Mouse (Mus musculus) left cerebral cortex, postnatal 4 days (tissue): Measurements from ENCODE around the gene Spc24. TPM values are rescaled to one million over a fixed set of nuclear protein-coding genes. Genes with fewer than 3 reads are reported as not detected.
A peak's percentile ranks its signal among the peaks of the same experiment; 100 is the strongest.
"Not testable (repeated sequence)": the region's sequence is repeated elsewhere in the genome, so short reads cannot be mapped to it uniquely, and the experiment has no call there.

Source experiments
- DNase-seq: peaks from one replicate; pipeline ENCODE4 v3.0.0-alpha.2; 2022
- intact Hi-C: fragments of 180-260 bp; cut with DNase I; formaldehyde crosslinking; loops from one replicate; pipeline ENCODE4 v1.15.1; 2025
- total RNA-seq, 2 experiments: library from RNA; stranded (reverse); gene quantifications; 2 replicates each; pipeline ENCODE4 v1.2.3; 2021

The Spc24 gene
- total RNA-seq, 2 experiments from 2014 or later = 4.9 to 5.9 TPM

DNA sequence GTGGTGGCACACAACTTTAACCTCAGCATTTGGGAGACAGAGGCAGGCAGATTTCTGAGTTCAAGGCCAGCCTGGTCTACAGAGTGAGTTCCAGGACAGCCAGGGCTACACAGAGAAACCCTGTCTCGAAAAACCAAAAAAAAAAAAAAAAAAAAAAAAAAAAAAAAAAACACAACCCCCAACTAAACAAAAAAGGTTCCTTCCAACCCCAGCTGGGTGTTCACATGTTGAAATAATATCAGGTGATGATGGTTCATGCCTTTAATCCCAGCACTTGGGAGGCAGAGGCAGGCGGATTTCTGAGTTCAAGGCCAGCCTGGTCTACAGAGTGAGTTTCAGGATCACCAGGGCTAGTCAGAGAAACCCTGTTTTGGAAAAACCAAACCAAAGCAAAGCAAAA is 26.2 kb upstream of the Spc24 start:
- DNase-seq, intact Hi-C loops: not testable (repeated sequence)

DNA sequence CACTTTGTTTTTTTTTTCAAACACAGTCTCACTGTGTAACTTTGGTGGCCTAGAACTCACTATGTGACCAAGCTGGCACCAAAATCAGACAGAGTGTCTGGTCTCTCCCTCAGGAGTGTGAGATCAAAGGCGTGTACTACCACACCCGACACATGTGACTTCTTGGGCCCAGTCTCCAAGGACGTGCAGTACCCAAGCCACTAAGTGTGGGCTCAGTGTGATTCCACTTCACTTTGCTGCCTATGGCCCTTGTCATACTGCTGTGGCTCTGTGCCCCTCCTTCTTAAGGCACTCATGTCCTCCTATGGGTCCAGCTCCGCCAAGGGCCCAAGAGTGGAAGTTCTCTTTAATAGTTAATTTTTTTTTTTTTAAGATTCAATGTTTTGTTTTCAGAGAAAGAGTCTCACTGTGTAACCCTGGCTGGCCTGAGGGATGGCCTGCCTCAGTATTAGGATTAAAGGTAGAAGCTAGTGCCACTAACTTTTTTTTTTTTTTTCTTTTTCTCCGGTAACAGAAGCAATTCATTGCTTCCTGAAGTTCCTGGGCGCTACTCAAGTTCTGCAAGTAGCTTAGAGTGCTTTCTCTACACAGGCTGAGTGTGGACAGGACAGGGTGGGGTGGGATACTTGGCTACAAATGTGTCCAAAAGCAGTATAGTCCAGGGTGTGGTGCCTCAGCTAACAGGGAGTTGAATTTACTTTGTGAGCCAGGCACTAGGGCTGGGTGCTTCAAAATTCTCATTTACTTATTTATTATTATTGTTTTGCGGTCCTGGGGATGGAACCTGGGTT is 24.6 kb upstream of the Spc24 start:
- no peak for DNase-seq
- intact Hi-C loops = no loop called here

DNA sequence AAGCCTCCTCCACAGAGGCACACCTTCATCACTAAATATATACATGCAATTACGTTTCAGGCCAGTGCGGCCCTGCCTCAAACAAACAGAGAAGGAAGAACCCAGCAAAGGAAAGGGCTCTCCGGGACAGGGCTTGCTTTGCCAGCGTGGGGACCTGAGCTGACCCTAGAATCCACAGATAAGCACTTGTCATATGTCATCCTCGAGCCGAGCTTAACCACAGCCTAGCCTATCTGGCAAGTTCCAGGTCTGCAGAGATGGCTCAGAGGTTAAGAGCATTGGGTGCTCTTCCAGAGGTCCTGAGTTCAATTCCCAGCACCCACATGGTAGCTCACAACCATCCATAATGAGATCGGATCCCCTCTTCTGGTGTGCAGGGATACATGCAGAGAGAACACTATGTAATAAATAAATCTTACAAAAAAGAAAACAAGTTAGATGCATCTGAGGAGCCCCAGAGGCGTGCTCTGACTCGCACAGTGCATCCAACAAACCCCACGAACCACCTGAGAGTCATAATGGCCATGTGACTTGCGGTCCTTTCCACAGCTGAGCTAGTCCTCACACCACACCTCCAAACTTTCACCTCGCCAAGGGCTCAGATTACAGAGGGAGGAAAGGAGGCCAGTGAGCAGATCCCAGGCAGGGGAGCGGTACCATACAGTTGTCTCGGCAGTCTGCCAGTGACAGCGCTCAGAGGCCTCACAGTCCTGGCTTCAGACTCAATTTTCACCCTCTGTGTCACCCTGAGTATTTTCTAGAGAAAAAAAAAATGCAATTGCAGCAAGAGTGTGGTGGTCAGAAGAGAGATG is 21.8 kb upstream of the Spc24 start:
- no peak for DNase-seq
- intact Hi-C loops = no loop called here

DNA sequence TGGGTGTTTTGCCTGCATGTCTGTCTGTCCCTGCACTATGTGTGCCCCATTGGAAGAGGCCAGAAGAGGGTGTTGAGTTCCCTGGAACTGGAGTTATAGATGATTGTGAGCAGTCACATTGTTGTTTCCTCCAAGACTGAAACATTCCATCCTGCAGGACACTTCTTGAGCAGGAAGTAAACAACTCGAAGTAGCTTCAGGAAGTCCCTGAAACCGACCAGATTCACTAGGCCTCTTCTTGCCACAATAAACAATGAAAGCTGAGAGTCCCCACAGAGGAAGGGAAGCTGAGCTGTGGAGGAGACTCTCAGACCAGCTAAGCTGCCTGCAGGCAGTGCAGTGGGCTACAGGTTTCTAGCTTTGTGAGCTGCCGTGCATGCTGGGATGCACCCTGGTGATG is 17.6 kb upstream of the Spc24 start:
- DNase-seq = no peak
- intact Hi-C loops = no loop called here

DNA sequence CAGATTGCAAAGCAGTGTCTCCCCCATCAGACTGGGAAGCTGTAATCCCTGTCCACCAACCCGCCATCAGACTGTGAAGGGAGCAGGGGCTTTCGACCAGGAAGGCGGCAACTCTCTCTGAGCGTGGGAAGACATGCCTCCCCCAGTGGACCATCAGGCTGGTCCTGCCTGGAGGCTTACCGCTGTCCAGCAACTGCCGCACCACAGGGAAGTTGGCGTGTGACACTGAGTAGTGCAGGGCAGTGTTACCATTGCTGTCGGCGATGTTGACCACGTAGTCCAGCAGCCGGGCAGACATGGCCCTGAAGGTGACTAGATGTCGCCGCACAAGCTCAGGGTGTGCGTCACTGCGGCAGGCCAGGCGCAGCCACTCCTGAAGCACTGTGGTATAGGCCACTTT is 14.2 kb upstream of the Spc24 start:
- intact Hi-C loops = no loop called here

DNA sequence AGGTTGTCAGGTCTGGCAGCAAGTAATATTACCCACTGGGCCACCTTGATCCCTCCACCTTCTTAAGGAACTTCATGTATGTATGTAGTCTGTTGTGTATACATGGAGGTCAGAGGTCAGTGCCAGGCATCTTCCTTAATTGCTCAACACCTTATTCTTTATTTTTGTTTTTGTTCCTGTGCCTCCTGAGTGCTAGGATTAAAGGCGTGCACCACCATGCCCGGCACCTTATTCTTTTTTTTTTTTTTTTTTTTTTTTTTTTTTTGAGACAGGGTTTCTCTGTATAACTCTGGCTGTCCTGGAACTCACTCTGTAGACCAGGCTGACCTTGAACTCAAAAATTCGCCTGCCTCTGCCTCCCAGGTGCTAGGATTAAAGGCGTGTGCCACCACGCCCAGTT is 13.3 kb upstream of the Spc24 start:
- intact Hi-C loops, DNase-seq: not testable (repeated sequence)

More for the DNA sequence above, 14.2 kb upstream of the Spc24 start:
- no peak for DNase-seq

DNA sequence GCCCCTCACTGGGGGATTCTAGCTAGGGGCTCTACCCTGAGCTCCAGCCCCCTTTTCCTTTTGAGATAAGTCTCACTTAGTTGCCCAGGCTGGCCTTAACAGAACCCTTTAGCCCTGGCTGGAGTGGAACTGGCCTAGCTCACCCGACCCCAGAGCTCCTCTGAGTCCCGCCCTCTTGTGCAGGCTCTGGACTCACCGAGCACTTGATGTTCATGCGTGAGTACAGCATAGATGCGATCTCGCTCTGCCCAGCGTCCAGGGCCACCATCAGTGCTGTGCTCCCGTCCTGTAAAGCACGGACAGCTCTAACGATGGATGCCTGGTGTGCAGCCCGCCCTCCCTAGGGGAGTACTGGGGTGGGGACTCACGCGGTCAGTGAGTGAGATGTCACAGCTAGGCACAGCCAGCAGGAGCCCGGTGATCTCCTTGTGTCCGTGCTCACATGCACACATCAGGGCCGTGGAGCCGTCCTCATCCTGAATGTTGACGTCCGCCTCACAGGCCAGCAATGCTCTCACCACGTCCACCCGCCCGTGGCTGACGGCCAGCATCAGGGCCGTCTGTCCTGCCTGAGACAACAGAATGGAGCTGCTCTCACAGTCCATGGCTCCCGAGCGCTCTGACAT is 9.6 kb upstream of the Spc24 start:
- DNase-seq = peak; percentile 37
- intact Hi-C loops = no loop called here

DNA sequence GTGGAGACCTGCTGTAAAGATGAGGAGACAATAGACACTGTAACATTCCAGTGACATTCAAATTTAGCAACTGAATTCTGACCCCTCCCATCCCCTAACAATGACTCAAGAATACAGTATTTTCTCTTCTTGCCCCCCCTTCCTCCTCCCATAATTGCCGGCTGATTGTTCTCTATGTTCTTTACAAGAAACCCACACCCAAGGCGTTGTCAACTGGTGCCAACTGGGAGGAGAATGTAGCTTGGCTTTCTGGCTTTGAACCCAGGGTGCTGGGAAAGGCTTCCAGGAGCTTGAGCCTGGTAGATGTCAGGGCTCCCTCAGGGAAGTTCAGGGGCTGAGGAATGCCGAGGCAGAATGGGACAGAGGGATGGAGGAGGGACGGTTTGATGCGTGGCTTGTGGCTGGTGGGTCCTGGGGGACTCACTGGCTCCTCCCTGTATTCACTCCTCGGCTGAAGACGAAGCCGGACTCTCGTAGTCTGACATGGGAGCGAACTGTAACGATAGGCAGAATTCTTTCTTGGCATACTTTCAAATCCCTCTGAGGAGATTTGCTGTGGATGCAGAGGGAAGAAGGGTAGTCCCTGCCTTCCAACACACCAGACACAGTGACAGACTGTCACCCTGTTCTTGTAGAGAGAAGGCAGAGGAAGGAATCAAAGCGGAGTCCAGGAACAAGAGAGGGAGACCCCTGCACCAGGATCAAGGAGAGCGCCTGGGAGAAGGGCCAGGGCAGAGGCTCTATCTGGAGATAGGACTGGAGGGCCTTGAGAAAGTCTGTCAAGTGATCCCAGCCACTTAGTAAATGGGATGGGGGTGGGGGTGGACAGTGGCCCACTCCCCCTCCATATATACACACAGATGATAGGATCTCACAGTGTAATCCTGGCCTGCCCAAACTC is 8.7 kb upstream of the Spc24 start:
- no peak for DNase-seq

DNA sequence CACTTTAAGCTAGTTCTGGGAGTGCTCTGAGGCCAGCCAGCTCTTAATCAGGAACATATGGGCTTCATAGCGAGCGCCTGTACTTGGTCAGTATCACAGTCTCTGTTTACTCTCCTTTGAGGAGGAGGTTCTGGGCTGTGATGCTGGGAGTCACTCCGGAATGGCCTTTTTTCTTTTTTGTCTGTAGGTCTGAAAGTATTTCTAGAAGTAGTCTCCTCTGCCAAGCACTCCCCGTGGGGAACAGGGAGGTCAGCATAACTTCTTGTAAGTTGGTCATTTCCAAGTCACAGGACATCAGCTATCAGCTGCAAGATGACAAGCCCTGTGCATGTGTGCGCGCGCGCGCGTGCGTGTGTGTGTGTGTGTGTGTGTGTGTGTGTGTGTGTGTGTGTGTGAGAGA is 7.8 kb upstream of the Spc24 start:
- intact Hi-C loops = no loop called here
- no peak for DNase-seq

More for the DNA sequence above, 8.7 kb upstream of the Spc24 start:
- intact Hi-C loops = no loop called here

DNA sequence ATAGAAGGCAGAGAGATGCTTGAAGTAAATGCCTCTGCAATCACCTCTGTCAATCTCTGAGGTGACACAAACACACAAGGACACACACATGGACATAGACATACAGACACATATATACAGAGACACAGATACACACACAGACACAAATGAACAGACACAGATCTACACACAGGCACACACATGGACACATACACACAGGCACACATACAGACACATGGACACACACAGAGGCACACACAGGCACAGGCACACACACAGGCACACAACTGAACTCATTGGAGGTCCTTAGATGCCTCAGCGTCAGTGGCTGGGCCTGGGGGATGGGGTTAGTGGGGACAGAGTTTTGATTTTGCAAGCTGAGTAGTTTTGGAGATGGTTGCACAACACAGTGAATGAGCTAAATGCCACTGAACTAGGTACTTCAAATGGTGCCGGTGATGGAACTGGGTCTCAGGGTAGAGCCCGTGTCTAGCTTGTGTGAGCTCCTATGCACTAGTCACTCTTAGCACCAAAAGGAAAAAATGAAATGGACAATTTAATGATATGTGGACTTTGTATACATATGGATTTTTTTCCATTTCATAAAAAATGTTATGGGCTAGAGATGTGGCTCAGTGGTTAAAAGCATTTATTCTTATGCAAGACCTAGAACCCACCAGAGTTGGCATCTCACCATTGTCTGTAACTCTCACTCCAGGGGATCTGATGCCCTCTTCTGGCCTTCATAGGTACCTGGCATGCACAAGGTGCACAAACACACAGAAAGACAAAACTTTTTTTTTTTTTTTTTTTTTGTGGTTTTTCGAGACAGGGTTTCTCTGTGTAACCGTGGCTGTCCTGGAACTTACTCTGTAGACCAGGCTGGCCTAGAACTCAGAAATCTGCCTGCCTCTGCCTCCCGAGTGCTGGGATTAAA is 4.2 kb upstream of the Spc24 start:
- intact Hi-C loops = no loop called here
- DNase-seq = no peak

DNA sequence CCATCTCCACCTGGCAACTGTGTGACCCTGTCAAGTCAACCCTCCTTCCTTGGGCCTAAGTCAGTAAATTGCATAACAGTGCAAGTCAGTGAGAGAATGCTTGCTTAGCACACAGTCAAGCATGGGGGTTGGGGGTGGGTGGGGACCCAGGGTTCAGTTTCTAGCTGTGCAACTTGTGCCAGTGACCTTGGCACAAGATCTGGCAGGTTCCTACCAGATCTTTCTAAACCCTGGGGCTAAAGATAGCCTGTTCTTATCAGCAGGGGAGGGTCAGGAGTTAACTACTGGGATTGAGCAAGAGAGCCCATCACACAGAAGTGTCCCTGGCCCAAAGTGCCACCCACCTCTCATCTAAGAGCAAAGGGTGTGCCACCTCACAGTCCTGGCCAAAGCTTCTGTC is 2.0 kb upstream of the Spc24 start:
- intact Hi-C loops = no loop called here
- DNase-seq = no peak

DNA sequence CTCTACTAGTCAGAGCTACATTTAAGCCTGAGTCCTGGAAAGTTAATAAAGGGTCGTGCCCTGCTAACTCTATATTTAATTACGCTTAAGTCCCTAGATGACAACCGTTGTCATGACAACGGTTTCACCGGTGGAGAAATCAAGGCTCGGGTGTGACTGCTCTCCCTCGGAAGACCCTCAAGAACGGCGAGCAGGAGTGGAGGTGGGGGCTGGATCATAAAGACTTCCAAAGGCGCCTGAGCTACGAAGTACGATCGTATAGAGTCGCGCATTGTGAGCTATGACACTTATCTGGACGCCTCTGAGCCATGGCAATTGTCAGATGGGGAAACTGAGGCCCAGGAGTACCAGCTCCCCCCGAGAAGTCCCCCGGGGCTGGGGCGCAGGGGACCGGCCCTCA is 385 bp downstream of the Spc24 start:
- intact Hi-C loops = no loop called here
- DNase-seq = no peak

DNA sequence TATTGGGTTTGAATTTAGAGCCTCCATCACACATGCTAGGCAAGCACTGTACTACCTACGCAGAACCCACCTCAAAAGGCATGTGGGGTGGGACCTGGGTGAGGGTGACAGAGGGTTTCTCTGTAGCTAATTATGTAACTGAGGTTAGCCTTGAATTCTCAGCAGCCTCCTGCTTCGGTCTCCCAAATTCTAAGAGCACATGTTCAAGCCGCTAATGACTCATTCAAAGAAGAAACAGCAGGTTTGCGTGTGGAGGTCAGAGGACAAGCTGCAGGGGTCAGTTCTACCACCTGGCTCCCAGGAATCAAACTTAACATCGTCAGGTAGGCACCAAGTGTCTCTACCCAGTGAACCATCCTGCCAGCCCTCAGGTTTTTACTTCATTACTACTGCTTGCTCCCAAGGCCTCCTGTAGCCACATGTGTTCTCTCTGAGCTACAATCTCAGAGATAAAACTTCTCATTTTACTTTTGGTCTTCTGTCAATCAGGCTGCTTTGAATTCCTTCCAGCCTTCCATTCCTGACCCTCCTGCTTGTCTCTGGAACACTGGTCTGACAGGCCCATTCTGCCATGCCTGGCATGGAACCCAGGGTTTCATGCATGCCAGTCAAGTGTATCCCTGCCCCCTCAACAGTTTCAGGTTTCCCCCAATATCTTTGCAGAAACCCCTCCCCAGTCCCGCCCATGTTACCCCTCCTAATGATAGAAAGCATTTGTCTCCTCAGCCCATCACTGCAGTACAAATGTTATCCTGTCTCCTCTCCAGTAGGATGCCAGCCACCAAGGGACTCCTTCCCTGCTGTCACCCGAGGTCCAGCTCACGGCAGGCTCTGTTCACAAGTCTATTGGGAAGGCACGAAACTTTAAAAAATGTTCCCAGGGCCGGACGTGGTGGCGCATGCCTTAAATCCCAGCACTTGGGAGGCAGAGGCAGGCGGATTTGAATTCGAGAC is 1.2 kb downstream of the Spc24 start:
- intact Hi-C loops = no loop called here

DNA sequence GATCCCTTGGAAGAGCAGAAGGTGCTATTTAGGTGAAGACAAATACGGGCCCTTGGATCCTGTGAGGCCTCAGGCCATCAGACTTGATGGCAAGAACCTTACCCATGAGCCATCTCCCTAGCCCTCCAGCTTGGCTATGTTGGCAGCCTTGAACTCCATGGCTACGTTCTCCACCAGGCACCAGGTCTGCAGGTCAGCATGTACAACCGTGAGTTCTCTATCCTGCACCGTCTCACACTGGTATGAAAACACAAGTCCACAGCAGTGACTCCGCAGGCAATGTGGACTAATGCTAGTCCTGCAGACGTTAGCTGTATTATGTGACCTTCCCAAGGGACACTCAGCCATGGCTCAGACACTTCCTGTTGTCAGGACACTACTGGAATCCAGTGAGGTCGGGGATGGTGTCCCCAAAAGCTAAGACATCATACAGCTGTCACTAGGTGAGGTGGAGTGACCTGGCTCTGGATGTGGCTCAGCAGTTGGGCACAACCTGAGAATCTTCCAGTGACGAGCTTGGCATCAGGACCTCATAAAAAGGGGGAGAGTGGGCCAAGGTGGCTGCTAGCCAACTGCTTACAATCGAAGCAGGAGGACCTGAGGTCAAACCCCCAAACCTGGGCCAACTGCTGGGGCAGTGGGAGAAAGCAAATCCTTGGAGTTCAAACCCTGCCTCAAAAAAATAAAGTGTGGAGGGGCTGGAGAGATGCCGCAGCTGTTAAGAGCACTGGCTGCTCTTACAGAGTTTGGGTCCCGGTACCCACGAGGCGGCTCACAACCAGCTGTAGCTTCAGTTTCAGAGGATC is 5.4 kb downstream of the Spc24 start:
- no peak for DNase-seq
- intact Hi-C loops = no loop called here

More for the DNA sequence above, 1.2 kb downstream of the Spc24 start:
- peak; percentile 27 for DNase-seq

DNA sequence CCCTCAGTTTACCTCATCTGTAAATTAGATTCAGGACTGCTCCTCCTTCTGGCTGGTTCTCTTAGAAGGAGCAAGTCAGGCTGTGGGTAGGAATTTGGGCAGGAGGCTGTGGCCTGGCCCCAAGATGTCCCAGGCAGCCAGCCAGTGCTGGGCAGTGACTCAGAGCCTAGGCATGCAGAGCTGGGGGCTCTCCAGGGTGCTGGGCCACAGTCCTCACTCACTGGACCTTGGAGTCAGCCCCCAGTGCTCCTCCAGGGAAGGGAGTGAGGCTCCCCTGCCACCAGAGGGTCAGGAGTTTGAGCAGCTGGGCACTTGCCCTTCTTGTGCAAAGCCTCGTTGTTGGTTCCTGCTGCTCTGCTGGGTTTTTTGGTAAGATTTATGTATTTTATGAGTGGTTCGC is 6.1 kb downstream of the Spc24 start:
- DNase-seq = peak; percentile 47

DNA sequence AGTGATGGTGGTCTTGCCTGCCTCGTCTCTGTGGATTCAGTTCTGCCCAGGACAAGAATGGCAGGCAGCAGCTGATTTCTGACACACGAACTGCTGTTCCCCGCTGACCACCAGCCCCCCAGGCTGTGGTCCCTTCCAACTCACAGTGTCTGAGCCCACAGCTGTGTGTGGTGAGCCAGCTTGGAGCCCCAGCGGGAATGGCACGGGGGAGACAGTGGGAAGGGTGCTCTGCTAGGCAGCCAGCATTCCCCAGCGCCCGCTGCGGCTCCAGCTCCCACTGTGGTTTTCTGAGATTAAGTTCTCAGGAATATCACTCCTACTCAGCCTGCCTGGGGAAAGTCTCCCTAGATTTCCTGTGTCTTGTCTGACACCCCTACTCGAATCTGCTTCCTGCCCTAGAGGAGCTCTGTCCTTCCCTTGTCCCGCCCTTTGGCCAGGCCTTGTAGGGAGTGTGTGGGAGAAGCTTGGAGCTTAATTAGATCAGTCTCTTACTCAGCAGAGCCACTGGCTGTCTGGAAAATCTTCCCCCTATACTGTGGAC is 7.8 kb downstream of the Spc24 start:
- no peak for DNase-seq
- intact Hi-C loops = no loop called here

More for the DNA sequence above, 6.1 kb downstream of the Spc24 start:
- intact Hi-C loops = no loop called here

DNA sequence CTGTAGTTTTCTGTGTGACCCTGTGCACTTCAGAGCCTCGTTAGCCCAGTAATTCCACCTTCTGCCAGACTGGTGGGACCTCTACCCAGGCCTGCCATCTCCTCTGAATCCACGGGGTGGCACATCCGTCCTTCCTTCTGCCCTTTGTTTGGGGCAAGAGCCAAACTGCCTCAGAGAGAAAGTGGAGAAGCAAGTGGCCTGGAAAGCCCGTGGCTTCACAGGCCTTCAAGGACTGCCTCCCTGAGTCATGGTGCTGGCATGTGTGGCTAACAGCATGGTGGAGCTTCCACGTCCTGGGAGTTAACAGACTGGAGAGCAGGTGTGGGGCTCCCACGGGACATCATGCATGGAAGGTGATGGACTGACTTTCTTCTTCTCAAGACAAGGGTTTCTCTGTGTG is 8.8 kb downstream of the Spc24 start:
- DNase-seq = peak; percentile 56
- intact Hi-C loops = no loop called here
